Mouse (Mus musculus) small intestine, adult 2 months (tissue): Measurements from ENCODE around the gene Igfbp6. TPM values are rescaled to one million over a fixed set of nuclear protein-coding genes. Genes with fewer than 3 reads are reported as not detected.

ENCODE experiments used
- H3K27ac ChIP-seq: fragments of 200-500 bp; 2 replicates; pipeline ENCODE4 v1.5.1; 2012; ENCODE audit warnings: low read depth, low read length, control low read depth, inconsistent platforms; ENCODE audit not compliant: insufficient read depth
- H3K27me3 ChIP-seq: fragments of 200-500 bp; 2 replicates; pipeline ENCODE4 v1.6.1; 2012; ENCODE audit warnings: mild to moderate bottlenecking, moderate library complexity, low read length, inconsistent platforms; ENCODE audit not compliant: control insufficient read depth, insufficient read depth
- H3K36me3 ChIP-seq: fragments of 200-500 bp; 2 replicates; pipeline ENCODE4 v1.6.1; 2012; ENCODE audit warnings: mild to moderate bottlenecking, low read length, control low read depth, inconsistent platforms; ENCODE audit not compliant: control insufficient read depth, insufficient read depth
- H3K4me1 ChIP-seq: fragments of 200-500 bp; 2 replicates; pipeline ENCODE4 v1.6.1; 2012; ENCODE audit warnings: low read length, inconsistent platforms, mixed read lengths; ENCODE audit not compliant: control insufficient read depth, insufficient read depth, insufficient read length
- H3K4me3 ChIP-seq: fragments of 200-500 bp; 2 replicates; pipeline ENCODE4 v1.5.1; 2012; ENCODE audit warnings: low read depth, mild to moderate bottlenecking, control low read depth, inconsistent platforms, low read length, moderate library complexity
- CTCF ChIP-seq: fragments of 200-500 bp; IDR thresholded peaks from 2 replicates; pipeline ENCODE4 v1.5.1; 2012; ENCODE audit warnings: low read depth, mild to moderate bottlenecking, control low read depth, inconsistent platforms, low read length, moderate library complexity, mixed read lengths; ENCODE audit not compliant: insufficient replicate concordance, insufficient read length; ENCODE audit errors: extremely low read depth
- POLR2A ChIP-seq: fragments of 200-500 bp; IDR thresholded peaks from 2 replicates; pipeline ENCODE4 v1.6.1; 2012; ENCODE audit warnings: low read depth, mild to moderate bottlenecking, control low read depth, inconsistent platforms, low read length, moderate library complexity
- WGBS: fragments of 180-500 bp; shearing (Covaris S2); methylation state at CpG from one replicate; pipeline ENCODE4 v1.1.7; 2018; 5-methylcytosine and 5-hydroxymethylcytosine counted together
- polyA plus RNA-seq: library from polyadenylated mRNA; depleted of rRNA; stranded (reverse); fragments of >200 nt; gene quantifications from 2 replicates; pipeline ENCODE4 v1.2.3, GENCODE M21; 2012

The Igfbp6 gene
- polyA plus RNA-seq, 1 experiment, result 5.4 TPM

- no peak for TF ChIP-seq POLR2A
- no peak for TF ChIP-seq CTCF
- whole genome bisulfite sequencing, result 91% methylated on average over 14 of the region's 14 CpGs
- no peaks in the 10 kb centered on the region for H3K36me3 ChIP-seq
- H3K4me1 ChIP-seq, result peaks cover 6% of the 10 kb centered on the region; the same call in 1 of the 2 replicates
- no peaks in the 10 kb centered on the region for H3K27me3 ChIP-seq
- H3K4me3 ChIP-seq, result no peak overlapping the region
- H3K27ac ChIP-seq, result no peak overlapping the region
These were observed 35.8 kb downstream of the Igfbp6 start for GRCm38 (mm10) chr15:102179924-102180323.

- H3K27ac ChIP-seq, result no peak overlapping the region
- H3K36me3 ChIP-seq, result no peaks in the 10 kb centered on the region; the same call in 1 of the 2 replicates
- WGBS, result 81% methylated on average over 3 of the region's 3 CpGs
- TF ChIP-seq CTCF (no peak), POLR2A (no peak)
- no peak overlapping the region for H3K4me3 ChIP-seq
- H3K4me1 ChIP-seq, result peaks cover 3% of the 10 kb centered on the region; the same call in 1 of the 2 replicates
- no peaks in the 10 kb centered on the region for H3K27me3 ChIP-seq
These were observed 38.9 kb downstream of the Igfbp6 start for GRCm38 (mm10) chr15:102183076-102183475.

GRCm38 (mm10) chr15:102186239-102186638, 42.1 kb downstream of the Igfbp6 start:
- WGBS, result 89% methylated on average over 11 of the region's 11 CpGs
- H3K4me1 ChIP-seq, result peaks cover 7% of the 10 kb centered on the region; the same call in 1 of the 2 replicates
- H3K36me3 ChIP-seq, result no peaks in the 10 kb centered on the region; the same call in 1 of the 2 replicates
- TF ChIP-seq POLR2A (no peak), CTCF (no peak)
- no peaks in the 10 kb centered on the region for H3K27me3 ChIP-seq
- no peak overlapping the region for H3K4me3 ChIP-seq
- no peak overlapping the region for H3K27ac ChIP-seq

- Histone ChIP-seq H3K27me3 (no peaks in the 10 kb centered on the region), H3K27ac (no peak overlapping the region), H3K4me1 (peaks cover 10% of the 10 kb centered on the region), H3K36me3 (no peaks in the 10 kb centered on the region; the same call in 1 of the 2 replicates), H3K4me3 (no peak overlapping the region)
- WGBS, result 44% methylated on average over 10 of the region's 10 CpGs
- no peak for TF ChIP-seq CTCF
- TF ChIP-seq POLR2A, result no peak
These were observed 43.9 kb downstream of the Igfbp6 start for GRCm38 (mm10) chr15:102188096-102188495.

GRCm38 (mm10) chr15:102188883-102189282, 44.7 kb downstream of the Igfbp6 start:
- H3K27ac ChIP-seq, result no peak overlapping the region
- TF ChIP-seq CTCF (no peak), POLR2A (no peak)
- H3K36me3 ChIP-seq, result no peaks in the 10 kb centered on the region; the same call in 1 of the 2 replicates
- H3K4me1 ChIP-seq, result peaks cover 10% of the 10 kb centered on the region
- peak overlapping the region; percentile 2 for H3K4me3 ChIP-seq
- 22% methylated on average over 6 of the region's 6 CpGs for WGBS
- no peaks in the 10 kb centered on the region for H3K27me3 ChIP-seq

- H3K27ac ChIP-seq, result no peak overlapping the region
- WGBS, result 38% methylated on average over 7 of the region's 7 CpGs
- TF ChIP-seq CTCF (no peak), POLR2A (no peak)
- no peaks in the 10 kb centered on the region for H3K27me3 ChIP-seq
- H3K4me1 ChIP-seq, result peaks cover 10% of the 10 kb centered on the region
- no peaks in the 10 kb centered on the region; the same call in 1 of the 2 replicates for H3K36me3 ChIP-seq
- H3K4me3 ChIP-seq, result no peak overlapping the region
These were observed 47.5 kb downstream of the Igfbp6 start for GRCm38 (mm10) chr15:102191699-102192098.

- Histone ChIP-seq H3K27ac (no peak overlapping the region), H3K36me3 (no peaks in the 10 kb centered on the region; the same call in 1 of the 2 replicates), H3K27me3 (no peaks in the 10 kb centered on the region), H3K4me1 (peaks cover 10% of the 10 kb centered on the region), H3K4me3 (no peak overlapping the region)
- 59% methylated on average over 7 of the region's 7 CpGs for WGBS
- no peak for TF ChIP-seq CTCF
- no peak for TF ChIP-seq POLR2A
These were observed 48.2 kb downstream of the Igfbp6 start for GRCm38 (mm10) chr15:102192271-102192812.
